Mouse (Mus musculus) olfactory bulb, adult 2 months (tissue): ENCODE results near the gene Trim45.

Experiments
- CTCF ChIP-seq: fragments of 200-500 bp; IDR thresholded peaks from 2 replicates; pipeline ENCODE4 v1.5.1; 2012; ENCODE audit warnings: low read depth, mild to moderate bottlenecking, low read length, moderate library complexity; ENCODE audit not compliant: insufficient read depth
- POLR2A ChIP-seq: fragments of 200-500 bp; IDR thresholded peaks from 2 replicates; pipeline ENCODE4 v1.6.1; 2012; ENCODE audit warnings: mild to moderate bottlenecking, low read depth, low read length, moderate library complexity; ENCODE audit not compliant: insufficient read depth

GRCm38 (mm10) chr3:100925176-100925575 lies 3.2 kb downstream of the Trim45 start:
- TF ChIP-seq CTCF (no peak), POLR2A (no peak)
